Mouse (Mus musculus) adipocyte (in vitro differentiated cells): ENCODE data around the gene Gapdh.
A peak's percentile ranks its signal among the peaks of the same experiment; 100 is the strongest.

Source experiments
- DNase-seq: peaks from one replicate; pipeline ENCODE4 v3.0.0-alpha.2; 2016; ENCODE audit warnings: low spot score

The Gapdh gene

DNA sequence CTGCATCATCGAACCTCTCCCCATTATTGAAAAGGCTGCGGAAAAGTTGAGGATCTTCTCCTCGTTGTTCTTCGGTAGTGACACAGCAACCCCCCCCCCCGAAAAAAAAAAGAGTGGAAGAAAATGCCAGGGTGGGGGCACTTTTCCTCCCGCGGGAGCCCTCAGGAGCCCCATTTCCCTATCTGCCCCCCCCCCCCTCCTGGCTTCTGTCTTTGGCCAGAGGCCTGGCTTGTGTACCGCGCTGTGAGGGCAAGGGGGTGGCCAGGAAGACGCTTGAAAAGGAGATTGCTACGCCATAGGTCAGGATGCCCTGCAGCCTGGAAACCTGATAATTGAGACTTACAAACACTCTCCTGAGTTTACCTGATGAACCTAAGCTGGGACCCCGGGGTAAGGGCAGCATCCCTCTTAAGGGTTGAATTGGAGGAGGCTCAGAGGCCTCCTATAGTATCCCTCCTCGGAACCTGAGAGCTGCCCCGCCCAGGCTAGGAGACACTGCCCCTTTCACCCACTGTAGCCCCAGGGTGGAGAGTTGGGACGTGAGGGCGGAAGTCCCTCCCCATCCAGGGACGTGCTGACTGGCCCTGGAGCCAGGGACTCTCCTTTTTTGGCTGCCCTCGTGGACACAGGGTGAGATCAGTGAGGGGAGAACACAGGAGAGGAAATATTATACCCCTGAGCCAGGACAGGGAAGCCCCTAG lies at the start of gene Gapdh:
Gapdh (minus strand) TSS at position 417 of the 701 bp plus-strand sequence.
- peak; percentile 97 for DNase-seq

DNA sequence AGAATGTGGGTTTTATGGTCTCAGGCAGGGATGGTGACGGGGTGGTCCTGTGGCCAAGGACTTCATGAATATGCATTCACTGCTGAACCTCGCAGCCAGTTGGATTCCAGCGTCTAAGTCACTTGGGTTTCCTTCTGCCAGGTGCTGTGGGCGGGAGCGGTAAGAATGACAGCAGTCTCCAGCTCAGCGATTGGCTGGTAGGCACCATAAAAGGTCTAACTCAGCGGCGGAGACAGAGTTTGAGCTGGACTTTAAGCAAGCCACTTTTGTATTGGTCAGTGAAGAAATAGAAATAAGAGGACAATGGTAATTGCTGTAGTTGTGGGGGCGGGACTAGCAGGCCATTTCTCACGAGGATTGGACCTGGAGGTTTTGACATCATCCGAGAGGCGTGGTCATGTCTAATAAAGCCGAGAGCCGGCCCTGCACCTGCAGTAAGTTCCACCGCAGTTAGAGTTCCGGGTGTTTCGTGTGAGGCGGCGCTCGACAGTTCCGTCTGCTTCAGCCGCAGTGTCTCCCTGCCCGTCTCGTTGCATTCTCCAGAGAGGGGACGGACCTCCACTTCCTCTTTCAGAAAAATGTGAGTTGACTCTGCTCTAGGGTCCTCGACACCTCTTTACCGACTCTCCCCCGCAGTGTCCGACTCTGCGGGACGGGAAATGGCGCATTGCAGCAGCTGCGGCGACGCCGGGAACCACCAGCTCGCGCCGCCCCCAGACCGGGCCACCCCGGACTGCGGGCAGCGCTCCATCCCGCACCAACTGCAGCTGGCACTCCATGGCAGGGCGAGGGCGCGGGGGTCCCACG lies 49.1 kb upstream of the Gapdh start, which contains the start of gene Vamp1:
Vamp1 (plus strand) TSS at position 404 of the 807 bp plus-strand sequence.
- peak; percentile 97 for DNase-seq

DNA sequence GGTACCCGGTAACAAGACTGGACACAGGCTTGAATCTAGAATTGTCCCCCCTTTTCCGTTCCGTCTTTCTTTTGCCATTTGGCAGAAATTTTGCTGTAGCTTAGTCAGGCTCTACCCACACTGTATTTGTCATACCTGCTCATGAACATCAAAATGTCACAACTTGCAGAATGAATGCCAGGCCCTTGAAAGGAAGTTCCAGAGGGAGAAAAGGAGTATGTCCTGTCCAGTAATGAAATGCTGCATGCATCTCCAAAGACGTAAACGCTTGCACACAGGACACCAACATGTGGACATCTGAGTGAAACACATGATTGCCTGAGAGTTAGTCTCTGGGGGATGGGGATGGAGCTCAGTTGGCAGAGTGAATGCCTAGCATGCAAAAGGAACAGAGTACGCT lies 47.4 kb upstream of the Gapdh start:
- DNase-seq, result no peak

DNA sequence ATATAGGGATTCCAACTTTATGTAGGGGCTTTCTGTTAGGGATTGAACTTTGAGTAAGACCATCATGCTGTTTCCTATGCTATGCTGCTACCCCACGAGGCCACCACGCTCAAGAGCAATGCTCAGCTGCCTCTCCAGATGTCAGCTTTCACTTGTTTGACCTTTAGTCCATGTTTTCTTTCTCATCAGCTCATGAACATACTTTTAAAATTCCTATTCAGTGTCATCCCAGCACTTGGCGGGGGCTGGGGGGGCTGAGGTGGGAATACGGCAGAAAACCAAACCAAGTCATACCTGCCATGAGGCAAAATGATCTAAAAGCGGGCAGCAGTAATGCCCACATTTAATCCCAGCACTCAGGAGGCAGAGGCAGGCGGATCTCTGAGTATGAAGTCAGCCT lies 46.9 kb upstream of the Gapdh start:
- DNase-seq, result no peak

DNA sequence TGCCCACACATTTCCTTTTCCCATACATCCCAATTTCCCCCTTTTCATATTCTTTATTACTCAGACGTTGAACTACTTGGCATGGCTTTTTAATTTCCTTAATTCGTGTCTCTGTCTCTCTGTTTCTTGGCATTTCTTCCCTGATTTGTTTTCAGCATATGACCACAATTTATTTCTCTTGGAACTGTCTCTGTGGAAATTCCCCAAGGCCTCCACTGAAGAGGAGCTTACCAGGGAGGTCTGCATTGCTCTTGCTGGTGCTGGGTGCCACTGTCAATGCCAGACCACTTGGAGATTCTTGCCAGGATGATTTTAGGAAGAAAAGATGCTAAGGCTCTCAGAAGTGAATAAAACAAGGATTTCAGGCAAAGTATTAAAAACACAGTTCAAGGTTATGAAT lies 46.4 kb upstream of the Gapdh start:
- peak; percentile 57 for DNase-seq

DNA sequence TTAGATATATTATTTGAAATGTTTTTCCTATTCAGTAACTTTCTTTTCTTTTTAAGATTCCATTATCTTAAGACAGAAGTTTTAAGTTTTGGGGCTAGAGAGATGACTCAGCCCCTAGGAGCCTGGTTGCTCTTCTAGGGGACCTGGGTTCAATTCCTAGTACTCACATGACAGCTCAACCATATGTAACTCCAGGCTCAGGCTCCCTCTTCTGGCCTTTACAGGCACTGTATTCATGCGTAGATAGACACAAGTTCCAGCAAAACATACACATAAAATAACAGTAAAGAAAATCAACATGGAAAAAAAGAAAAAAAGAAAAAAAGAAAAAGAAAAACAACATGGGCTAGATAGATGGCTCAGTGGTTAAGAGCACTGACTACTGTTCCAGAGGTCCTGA lies 44.2 kb upstream of the Gapdh start:
- DNase-seq, result no peak

DNA sequence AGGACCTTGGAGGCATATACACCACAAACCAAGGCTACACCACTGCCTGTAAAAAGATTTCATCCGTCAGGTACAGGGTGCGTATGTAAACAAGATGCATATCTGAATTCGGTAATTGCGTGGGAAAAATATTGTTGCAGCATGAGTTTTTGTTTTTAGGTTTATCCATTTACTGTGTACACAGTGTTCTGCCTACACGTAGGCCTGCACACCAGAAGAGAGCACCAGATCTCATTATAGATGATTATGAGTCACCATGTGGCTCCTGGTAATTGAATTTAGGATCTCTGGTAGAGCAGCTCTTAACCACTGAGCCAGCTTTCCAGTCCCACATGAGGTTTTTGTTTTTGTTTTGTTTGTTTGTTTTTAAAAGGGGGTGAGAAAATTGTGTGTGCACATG lies 30.9 kb upstream of the Gapdh start:
- DNase-seq, result no peak

DNA sequence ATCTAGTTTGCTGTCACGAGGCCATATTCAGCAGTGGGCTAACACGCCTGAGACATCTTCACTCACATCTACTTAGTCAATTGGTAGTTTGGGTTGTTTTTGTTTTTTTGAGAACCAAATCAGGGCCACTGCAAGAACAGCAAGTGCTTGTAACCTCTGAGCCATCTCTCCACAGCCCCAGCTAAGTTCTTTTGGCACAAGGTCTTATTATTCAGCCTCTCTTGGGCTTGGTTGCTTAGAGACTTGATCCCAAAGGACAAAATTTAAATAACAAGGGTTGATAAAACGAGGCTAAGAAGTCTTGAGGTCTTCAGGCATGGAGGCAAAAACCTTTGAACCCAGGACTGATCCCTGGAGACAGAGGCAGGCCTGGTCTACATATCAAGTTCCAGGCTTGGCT lies 30.0 kb upstream of the Gapdh start:
- peak; percentile 67 for DNase-seq

DNA sequence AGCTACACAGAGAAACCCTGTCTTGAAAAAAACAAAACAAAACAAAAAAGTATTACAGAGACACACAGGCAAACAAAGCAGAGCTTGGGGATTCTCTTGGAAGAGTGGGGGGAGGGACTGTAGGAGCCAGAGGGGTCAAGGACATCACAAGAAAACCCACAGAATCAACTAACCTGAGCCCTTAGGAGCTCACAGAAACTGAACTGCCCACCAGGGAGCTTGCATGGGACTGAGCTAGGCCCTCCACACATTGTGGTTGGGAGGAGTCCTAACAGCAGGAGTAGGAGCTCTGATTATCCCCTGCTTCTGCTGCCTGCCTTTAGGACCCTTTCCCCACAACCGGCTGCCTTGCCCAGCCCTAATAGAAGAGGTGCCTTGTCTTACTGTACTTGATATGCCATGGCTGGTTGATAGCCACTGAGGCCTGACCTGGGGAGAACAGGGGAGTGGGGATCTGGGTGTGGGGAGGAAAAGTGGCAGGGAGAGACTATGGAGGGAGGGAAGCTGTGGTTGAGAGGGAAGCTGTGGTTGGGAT lies 29.3 kb upstream of the Gapdh start:
- no peak for DNase-seq

DNA sequence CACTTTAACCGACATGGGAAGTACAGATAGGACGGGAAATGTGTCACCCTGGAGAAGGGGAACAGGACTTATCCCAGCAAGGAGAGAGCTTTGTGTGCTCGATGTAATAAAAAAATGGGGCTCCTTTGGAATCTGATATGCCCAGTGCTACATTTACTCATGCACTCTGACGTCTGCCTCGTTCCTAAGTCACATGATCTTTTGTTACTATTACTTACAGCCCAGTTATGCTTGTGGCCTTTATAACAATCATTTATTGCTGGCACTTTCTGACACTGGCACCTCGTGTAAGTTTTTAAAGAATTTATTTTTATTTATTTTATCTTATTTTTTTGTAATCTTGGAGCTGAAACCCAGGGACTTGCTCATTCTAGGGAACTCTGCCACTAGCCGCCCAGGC lies 27.1 kb upstream of the Gapdh start:
- DNase-seq, result peak; percentile 50

DNA sequence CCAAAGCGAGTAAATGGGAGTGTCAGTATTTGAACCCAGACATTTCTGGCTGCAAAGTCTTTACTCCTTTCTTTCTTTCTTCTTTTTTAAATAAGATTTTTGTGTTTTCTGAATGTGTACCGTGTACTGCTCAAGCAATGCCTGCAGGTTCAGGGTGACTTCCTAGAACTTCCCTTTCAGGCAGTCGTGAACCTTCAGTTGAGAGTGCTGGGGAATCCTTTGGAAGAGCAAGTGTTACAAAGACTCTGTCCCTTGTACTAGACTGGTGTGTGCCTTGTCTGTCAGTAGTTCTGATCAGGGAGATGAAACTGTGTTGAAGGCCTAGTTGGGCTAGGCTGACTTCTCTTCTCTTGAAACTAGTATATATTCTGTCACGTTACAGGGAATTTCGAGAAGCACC lies 26.6 kb upstream of the Gapdh start:
- DNase-seq, result peak; percentile 48

DNA sequence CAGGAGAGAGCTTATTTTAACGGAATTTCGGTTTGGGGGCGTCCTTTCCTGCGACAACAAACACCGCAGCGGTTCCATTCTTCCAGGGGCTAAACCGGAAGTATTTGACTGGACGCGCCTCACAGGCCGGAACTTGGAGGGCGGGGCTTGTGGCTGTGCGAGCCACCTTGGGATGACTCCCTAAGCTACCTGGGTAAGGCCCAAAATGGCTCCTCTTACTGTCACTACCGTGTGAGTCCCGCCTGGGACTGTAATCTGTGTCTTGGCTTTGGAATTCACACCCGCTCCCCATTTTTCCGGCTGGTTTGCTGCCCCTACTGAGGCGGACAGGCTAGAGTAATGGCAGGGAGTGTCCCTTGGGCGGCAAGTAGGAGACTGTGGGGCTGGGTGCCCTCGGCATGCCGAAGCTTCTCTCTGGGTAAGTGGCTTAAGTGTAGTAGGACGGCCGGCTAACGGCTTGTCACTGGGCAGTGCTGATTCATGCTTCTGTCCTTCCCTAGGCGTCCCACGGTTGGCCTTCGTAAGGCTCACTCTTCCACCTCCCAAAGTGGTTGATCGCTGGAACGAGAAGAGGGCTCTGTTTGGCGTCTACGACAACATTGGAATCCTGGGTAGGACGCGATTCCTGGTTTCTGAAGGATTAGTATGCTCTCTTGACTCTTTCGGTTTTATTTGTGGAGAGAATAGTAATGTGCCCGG lies 25.9 kb upstream of the Gapdh start:
- DNase-seq, result peak; percentile 98

DNA sequence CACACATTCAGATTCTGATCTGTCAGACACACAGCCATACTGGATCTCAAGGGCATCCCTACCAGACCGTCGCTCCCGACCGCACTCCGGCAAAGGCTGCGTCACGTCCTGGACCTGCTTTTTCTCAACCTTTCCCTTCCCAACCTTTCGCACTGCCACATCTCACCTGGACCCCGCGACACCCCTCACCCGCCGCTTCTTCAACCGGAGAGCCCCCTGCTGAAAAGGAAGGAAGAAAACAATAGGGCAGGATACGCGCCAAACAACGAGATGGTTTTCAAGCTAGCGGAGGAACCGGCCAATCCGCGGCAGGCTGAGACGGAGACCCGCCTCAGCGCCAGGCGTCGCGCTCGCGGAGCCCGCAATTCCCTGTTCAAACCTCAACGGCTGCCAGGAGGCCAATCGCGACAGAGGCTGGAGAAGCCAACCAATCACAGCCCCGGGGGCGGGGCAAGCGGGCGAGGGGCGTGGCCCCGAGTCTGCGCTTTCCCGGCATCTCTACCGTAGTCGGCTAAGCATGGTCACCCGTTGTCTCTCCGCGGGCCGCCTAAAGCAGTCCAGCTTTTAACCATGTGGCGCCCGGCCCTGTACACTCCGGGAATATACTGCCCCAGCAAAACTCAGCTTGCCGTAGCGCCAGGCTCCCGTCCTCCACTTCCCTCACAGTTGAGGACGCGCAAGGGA lies 25.2 kb upstream of the Gapdh start, which contains the start of the genes Ncapd2 and Mrpl51:
Ncapd2 (minus strand) TSS at position 370 of the 684 bp plus-strand sequence.
Mrpl51 (plus strand) TSS at position 470 of the 684 bp plus-strand sequence.
- peak; percentile 100 for DNase-seq

DNA sequence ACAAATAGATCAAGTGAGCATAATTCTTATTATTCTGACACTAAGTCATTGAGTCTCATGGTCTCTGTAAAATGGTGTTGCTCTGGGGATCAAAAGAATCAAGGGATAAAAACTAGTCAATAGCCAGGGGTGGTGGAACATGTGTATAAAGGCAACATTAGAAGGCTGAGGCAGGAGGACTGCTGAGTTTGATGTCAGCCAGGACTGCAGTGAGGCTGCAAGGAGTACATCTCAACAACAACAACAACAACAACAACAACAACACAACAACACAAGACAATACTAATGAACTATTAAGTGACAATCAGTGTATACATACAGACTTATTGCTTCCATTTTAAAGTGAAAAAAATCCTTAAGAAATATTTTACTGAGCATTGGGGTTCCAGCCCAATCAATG lies 24.5 kb upstream of the Gapdh start:
- DNase-seq, result no peak

DNA sequence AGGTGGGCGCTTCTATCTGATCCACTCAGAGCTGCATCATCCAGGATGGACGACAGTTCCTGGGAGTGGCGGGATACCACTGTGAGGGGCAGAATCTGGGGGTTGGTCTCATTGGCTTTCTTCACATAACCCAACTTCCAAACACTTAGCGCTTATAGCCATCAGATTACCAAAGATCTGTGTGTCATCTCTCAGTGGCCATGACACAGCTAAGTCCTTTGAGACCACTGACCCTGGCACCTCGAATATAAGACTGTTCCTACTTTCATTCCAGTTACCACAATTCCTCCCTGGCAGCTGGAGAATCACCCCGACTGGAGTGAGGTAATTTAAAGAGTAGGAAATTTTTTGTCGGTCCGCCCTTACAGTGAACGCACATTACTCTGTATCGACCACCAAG lies 19.9 kb upstream of the Gapdh start:
- DNase-seq, result no peak

DNA sequence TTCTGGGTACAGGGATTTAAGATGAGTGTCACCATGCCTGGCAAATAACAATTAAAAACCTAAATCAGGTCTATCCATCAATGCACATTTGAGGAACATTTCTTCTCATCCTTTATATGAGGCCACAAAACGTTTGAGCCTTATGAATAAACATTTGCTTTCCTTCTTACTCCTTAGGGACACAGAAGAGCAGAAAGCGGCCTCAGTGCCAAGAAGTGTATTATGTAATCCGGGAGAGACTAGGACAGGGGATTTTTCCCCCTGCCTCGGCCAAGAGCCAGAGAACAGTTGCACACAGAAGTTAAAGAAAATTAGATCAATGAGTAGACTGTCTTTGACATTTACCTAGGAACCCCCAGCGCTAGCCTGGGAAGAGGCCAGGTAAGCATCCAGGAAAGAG lies 15.9 kb upstream of the Gapdh start:
- peak; percentile 88 for DNase-seq

DNA sequence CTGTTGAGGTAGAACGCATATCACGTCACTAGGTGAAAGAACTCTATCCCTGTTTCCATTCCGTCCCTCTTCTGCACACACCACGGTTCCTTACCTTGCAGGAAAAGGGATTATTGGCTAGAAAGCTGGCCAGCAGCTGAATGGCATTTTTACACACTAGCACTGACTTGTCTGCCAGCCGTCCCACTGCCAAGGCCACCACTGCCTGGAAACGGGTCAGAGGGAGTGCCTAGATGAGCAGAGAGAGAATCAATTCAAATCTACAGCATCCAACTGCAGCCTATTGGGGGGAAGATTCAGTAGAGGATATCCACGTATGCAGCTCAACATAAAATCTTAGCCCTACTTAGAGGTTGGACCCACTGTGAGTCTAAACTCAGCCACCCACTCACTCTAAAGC lies 13.3 kb upstream of the Gapdh start:
- DNase-seq, result peak; percentile 76

DNA sequence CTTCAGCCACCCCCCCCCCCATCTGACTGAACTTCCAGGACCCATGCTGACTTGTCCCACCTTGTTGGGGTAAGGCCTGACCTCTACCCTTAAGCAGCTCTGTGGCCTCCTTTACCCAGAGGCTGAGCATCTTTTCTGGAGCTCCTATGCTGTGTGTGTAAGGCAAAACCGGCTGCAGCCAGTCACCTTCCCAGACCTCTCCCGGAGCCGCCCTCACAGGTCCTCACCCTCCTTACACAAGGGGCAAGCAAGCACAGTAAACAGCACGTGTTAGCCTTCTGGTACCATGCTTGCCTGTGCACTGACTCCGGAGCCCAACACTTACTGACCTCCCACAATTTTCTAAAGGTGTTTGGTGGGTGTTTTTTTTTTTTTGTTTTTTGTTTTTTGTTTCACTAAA lies 9.2 kb upstream of the Gapdh start:
- no peak for DNase-seq

DNA sequence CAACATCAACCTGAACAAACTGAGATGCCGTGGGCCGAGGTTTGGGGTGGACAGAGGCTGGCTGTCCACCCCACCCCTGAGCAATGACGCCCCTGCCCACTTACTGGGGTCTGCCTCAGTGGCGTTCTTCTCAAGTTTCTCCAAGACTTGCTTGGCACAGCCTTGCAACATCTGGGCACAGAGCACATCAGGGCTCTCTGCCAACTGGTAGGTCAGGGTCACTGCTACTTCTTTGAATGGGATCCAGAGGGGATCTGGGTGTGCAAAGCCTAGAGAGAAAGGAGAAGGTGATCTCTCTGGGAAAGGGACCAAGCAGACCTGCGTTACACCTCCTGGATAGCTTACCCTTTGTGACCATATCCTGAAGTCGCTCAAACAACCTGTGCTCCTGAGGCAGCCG lies 7.0 kb upstream of the Gapdh start:
- peak; percentile 75 for DNase-seq

DNA sequence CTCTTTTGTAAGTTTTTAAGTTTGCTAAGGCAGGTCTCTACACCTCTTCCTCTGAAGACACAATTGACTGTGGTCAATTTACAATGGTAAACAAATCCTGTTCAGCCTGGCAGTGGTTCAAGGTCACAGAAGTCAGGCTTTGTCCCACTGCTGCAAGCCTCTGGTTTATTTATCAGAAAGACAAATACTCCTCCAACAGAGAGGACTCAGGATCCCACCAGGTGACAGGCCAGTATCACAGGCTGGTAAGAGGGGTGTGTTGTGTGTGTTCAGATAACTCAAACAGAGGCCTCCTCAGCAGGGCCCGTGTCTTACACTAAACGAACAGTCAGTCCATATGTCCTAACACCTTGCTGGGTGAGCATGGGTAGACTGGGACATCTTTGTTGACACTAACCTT lies 6.2 kb upstream of the Gapdh start:
- no peak for DNase-seq

DNA sequence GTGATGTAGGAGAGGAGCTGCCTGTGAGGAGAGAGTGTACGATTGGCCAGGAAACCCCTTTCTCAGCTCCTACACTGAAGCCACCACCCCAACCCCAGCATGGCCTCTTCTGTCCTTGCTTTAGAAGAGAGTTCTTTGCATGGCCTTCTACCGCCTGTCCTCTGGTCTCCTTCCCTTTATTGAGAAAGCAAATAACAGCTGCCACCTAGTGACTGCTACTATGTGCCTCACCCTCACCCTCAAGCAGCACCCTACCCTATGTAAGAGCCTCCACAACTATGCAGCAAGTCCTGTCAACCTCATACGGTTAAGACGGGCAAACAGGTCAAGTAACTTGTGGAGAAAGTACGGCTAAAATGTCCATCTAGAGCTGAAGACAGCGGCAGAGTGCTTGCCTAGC lies 3.9 kb upstream of the Gapdh start:
- peak; percentile 47 for DNase-seq

DNA sequence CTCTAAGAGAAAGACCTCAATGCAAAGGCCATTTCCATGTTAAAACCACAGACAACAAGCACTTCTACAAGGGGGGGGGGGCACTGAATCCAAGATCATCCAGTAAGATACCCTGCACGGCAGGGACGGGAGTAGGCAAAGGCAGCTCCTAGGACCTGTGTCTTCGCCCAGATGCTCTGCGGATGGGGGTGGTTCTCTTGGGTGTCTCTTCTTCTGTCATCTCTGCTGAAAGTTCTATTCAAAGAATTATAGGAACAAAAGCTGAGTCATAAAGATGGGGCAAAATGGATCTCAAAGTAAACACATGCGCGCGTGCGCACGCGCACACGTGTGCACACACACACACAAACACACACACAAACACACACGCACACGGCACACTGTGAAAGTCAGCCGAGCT lies 1.8 kb upstream of the Gapdh start:
- no peak for DNase-seq
